Mouse (Mus musculus): ENCODE data around the gene Gast.
"Not testable (repeated sequence)": the region's sequence is repeated elsewhere in the genome, so short reads cannot be mapped to it uniquely, and the experiment has no call there.

GRCm38 (mm10) chr11:100321479-100322305 is 12.5 kb upstream of the Gast start:
- TF ChIP-seq POLR2A (IDR thresholded peaks at IDR 0.05; ENCODE audit: control insufficient read depth, low read depth, low read length); CTCF (IDR thresholded peaks at IDR 0.05; ENCODE audit: control insufficient read depth, insufficient read depth, insufficient replicate concordance, low read depth, low read length): not testable (repeated sequence)

All from testis, adult 2 months (tissue).